2 mouse cellular contexts compared by ENCODE assay signal in genomic region chr17:29251006-29251405, GRCm38 (mm10). TPM values are rescaled to one million over a fixed set of nuclear protein-coding genes. Genes with fewer than 3 reads are reported as not detected.
"Had no signal": no experiment of that assay in that cellular context is flagged by ENCODE, and none has a peak within 500 bp of the region (broad histone marks: within the 10 kb centered on the region; RNA-seq: fewer than 3 reads in every experiment).

No protein-coding gene starts in this region.

RNA-seq across cellular contexts. Expression of gene Cpne5, which starts 13.0 kb away (rescaled TPM):
- polyA plus RNA-seq: liver, adult 2 months; macrophage had no signal
